Mouse (Mus musculus): ENCODE measurements around the gene Lsp1.
A peak's percentile ranks its signal among the peaks of the same experiment; 100 is the strongest.

Gene Lsp1

DNA sequence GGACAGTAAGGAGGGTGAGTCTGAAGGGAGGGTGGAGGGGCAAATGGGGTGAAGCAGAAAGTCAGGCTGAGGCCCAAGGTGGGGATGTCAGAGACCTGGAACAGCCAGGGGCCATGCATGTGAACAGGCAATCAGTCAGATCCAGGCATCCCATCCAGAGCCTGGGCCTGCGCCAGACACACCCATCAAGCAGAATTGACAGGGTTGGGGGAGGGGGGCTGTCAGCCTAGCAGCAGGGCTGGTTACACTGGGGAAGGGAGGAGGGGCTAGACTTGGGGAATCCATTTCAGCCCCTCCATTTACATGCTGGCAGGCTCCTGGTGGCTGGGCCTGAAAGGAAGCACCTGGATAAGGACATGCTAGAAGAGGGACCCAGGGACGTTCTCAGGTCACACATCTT is 45.3 kb downstream of the Lsp1 start:
- no peak for DNase-seq (ENCODE audit: low spot score in 2 of 2)

DNA sequence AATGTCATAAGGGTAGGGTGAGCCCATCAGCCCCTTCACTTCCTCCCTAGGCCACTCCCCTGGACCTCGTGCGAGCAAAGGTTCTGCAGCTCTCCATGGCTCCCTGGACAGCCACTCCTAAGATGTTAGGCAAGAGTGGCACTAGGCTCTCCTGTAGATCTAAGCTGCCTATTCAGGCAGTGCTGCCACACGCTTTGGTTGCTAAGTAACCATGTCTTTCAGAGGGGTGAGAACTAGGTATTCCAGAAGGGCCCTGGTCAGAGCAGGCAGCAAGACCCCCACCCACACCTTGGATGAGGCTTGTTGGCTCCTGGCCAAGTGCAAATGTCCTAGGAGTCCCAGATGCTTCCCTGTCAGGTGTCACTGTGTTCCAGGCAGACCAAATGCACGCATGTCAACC is 45.9 kb downstream of the Lsp1 start:
- DNase-seq (ENCODE audit: low spot score in 2 of 2) = no peak

DNA sequence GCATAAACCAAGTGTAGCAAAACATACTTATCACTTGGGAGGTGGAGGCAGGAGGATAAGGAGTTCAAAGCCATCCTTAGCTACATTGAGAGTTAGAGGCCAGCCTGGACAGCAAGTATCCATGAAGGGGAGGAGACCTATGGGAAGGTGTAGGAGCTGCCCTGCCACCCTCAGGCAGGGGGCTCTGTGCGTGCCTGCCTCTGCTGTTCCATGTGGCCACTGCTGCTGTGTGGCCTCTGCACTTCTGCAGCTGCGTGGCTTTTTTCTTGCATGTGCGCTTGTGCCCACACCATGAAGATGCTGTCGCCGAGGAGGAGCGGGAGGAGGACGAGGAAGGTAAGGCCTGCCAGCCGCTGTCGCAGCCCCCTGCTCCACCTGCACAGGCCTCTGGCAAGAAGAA is 46.8 kb downstream of the Lsp1 start:
- DNase-seq (ENCODE audit: low spot score in 2 of 2) = no peak

DNA sequence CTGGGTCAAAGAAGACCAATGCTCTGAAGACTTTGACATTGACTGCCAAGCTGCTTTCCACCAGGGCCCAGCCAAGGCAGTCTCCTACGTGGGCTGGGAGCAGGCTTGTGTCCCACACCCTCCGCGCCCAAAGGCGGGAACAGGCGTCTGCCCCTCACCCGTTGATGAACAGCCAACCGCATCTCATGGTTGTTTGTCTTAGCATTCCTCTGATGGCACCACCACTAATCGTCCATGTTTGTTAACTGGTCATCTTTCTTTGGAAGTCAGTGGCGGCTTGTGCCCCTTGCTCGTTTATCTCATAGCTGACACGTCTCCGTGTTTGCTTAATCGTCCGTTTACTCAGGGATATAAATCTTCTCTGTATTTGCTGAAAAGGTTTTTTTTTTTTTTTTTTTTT is 48.9 kb downstream of the Lsp1 start:
- no peak for DNase-seq (ENCODE audit: low spot score in 2 of 2)

DNA sequence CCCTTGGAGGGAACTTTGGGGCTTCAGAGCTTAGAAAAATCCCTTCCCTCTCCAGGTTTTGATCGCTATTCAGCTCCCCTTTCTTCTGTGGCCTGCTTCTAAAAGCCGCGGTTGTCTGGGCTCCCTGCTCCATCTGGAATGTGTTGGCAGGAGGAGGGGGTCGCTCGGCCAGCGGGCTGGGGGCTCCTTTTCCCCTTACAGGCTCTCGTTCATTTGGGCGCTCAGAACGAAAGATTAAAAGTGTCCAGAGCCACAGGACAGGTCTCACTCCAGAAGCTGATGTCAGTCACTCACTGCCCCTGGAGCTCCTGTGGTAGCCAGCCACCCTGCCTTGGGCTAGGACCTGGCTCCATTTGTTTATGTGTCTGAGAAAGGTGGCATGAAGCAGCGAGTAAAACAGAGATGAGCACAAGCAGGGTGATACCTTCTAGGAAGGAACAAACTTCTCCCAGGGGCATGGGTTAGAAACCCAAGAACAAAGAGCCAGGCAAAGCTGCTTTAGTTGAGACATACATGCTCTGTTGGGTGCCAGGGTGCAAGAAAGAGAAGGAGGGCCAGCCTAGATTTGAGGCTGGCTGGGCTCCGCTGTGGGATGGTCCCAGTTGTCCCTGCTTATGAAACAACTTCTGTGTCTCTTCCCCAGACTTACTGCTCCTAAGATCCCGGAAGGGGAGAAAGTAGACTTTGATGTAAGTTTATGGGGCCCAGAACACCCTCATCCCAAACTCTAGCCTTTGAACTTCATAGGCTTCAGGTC is 49.6 kb downstream of the Lsp1 start:
- no peak for DNase-seq (ENCODE audit: low spot score in 2 of 2)

DNA sequence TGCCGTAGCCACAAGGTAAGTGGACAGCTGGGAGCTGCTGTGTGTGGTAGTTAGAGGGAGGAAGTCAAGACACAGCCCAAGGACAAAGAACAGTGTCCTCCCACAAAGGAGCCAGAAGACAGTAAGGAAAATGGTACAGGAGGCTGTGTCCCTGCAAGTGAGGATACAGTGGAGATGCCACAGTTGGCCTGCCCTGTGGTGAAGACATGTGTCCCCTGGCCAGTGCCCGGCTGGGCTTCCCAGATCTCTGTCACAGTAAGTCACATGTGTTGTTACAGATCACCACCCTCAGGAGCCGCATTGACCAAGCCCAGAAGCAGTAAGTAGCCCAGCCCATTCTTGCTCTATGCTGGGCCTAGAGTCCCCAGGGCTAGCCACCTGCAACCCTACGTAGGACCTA is 53.4 kb downstream of the Lsp1 start:
- no peak for DNase-seq (ENCODE audit: low spot score in 2 of 2)

DNA sequence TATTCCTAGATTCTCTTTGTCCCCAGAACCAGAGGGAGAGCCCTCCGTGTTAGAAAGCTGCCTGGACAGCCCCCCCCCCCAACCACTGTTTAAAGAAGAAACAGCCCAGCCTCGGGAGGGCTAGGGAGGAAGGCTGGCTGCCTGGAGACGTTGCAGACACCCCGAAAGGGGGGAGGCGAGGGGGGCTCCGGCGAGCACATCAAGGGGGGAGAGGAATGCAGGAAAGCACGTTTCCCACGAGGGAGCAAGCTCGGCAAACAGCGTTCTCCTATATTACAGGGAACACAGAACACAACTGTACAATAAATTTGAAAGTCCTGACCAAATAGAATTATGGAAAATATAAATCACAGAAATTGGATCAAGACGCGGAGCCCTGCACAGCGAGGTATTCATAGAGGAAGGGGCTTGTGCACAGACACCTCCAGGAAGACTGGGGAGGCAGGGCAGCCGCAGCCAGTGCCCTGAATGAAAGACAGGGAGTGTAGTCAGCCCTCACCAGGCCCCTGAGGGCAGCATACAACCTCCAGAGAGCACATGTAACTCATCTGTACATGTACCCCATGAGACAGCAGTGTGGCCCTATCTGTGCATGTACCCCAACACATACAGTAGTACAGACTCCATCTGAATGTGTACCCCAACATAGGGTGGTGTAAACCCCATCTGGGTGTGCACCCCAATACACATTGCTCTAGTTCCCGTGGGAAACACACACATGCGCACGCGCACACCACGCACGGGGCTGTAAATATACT is 55.8 kb downstream of the Lsp1 start:
- DNase-seq (ENCODE audit: low spot score in 2 of 2) = no peak

DNA sequence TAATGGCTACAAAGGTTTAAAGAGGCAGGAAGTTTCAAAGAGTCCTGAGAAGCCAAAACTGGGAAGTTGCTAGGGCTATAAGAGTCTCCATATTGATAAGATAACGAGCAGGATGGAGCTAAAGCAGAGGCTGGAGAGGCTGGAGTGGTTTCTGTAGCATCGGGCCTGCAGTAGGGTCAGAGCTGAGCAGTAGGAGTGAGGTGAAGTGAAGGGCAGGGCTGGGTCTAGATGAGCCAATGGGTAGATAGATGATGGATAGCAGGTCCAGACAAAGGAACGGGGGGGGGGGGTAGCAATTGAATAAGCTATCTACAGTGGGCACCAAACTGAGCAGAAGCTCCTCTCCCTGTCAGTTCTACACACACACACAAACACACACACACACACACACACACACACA is 56.9 kb downstream of the Lsp1 start:
- DNase-seq (ENCODE audit: low spot score in 2 of 2) = no peak

DNA sequence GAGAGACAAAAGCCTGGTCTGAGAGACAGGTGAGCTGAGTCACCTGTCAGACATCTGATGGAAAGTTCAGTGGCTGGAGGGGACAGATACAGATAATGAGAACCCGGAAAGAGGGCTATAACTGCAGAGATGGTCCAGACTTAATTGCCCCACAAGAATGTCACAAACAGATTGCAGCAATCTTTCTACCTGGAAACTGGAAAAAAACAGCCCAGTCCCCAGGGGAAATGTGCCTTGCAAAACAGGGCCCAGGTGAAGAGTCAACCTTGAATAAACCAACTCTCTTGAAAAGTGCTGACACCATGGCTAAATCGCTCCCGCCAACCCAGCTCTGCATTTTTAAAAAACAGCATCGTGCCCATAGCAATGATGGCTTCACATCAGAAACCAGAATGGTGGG is 59.7 kb downstream of the Lsp1 start:
- DNase-seq (ENCODE audit: low spot score in 2 of 2) = no peak

DNA sequence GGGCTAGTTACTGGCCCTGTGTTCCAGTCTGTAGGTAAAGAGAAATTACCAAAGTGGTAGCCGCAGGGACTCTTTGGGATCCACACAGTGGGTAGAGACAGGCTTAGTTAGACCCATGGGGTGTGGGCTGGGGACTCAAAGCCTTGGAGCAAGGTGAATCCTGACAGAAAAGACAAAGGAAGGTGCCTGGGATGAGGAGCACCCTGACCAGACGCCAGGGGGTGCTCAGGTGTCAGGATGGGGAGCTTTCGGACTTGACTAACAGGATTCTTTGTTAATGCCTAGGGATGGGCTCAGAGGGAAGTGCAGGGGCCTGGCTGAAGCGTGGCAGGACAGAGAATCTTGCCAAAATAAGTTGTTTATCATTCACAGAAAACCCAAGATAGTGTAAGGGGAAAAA is 61.7 kb downstream of the Lsp1 start:
- DNase-seq (ENCODE audit: low spot score in 2 of 2) = no peak

DNA sequence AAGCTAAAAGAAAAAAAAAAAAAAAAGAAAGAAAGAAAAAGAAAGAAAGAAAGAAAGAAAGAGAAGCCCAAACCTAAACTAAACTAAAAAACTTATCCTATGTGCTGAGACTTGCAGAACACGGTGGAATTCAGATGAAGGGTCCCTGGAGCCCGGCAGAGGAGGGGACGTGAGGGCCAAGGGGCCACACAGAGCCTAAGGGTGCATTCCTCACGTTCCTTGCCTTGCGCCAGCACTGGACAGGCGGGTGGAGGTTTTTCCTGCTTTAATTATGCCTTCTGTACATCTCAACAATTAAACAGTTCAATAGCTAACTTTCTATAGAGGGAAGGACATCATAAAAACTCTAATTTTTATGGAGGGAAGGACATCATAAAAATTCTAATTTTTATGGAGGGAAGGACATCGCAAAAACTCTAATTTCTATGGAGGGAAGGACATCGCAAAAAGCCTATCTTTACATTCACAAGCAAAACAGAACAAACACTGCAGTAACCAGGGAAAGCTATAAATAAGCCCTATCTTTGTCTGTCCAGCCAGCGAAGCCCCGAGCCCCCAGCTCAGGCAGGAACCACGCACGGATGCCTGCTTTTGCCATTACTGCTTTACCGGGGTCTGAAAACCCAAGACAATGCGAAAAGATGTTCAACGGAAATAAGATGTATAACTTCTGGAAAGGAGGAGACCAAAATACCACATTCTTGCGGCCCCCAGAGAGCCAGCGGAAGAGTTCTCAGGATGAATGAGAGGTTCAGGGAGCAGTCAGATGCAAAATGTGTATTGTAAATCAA is 62.8 kb downstream of the Lsp1 start:
- DNase-seq (ENCODE audit: low spot score in 2 of 2) = no peak

DNA sequence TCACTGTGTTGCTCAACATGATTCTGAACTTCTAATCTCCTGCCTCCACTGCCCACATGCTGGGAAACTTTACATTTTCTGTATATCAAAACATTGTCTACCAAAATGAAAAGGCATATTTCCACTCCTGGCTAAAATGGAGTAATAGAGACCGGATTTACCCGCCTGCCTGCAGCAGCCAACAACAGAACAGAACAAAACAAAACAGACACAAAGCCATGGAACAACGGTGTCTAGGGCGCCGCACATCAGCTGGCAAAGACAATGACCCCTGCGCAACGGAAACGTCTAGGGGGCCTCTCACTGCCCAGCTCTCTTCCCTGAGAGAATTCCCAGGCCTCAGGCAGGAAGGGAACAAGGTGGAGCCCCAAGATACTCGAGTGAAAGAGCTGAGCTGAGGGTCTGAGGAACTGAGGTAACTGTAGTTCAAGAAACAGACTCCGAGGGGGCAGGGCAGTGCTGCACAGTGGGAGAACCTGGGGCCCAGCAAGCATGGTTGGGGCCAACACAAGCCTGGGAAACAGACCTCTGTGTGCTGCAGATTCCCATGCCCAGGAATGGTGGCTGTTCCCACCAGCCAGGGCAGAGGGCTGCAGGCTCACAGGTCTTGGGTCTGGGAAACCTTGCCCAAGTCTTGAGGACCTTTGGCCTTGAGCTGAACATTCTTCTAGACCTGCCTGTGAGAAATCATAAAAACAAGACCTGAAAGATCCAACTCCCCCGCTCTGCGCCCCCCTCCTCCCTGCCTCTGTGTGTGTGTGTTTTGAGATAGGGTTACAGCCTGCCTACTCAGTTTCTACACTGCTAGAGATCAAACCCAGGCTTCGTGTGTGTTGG is 65.0 kb downstream of the Lsp1 start:
- no peak for DNase-seq (ENCODE audit: low spot score in 2 of 2)

DNA sequence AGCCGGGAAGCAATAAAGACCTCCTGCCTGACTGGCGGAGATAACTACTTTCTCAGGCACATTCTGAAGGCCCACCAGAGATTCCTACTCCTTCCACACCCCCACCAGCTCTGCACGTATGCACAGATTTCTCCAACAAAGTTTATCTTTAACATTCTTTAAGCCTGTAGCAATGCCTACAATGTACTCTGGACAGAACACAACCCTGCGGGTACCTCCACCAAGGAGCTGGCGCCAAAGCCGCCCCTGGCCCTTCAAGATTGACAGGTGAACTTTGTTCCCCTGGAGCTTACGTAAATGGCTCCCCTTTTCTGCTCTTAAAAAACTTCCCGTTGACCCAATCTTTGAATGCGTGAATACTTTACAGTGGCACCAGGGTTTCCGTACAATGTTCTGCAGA is 68.7 kb downstream of the Lsp1 start:
- DNase-seq (ENCODE audit: low spot score in 2 of 2) = no peak

DNA sequence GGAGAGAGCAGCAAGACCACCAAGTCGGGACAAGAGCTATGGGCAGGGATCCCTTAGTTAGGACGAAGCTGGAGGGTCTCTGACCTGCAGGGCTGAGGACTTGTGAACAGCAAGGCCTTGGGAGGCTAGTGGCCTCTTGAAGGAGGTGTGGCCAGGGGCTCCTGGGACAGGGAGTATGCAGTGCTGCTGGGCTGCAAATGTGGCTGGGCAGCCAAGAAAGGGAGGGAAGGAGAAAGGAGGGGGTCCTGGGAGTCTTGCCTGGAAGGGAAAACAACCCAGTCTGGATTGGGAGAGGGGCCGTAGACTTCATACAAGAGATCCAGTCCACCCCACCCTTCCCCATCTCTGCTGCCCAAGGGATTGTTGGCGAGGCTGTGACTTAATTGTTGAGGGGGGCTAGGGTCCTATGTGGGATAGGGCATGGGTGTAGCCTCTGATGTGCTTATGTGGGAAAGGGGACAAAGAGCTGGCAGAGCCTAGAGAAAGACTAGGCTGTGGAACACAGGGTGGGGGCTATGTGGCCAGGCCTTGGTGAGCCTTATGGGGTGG is 71.4 kb downstream of the Lsp1 start:
- DNase-seq (ENCODE audit: low spot score in 2 of 2) = no peak

DNA sequence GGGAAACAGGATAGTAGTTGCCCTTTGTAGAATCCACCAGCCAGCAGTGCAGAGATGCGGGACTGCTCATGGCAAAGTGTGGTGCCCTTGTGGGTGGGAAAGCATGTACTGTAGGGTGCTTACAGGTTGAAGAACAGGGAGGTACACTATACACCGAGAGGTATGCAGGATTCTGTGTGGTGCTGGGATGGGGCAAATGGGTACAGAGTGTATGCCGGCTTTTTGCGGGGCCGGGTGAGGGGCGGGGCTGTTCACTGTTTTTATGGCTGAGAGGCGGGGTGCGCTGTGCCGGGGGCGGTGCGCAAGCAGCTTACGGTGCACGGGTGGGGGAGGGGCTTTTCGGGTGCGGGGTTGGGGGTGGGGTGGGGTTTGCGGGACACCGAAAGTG is 72.1 kb downstream of the Lsp1 start, which contains the start of gene Mrpl23:
TSS of gene Mrpl23 (plus strand) at position 16 of the 388 bp plus-strand sequence.
- no peak for DNase-seq (ENCODE audit: low spot score in 2 of 2)

DNA sequence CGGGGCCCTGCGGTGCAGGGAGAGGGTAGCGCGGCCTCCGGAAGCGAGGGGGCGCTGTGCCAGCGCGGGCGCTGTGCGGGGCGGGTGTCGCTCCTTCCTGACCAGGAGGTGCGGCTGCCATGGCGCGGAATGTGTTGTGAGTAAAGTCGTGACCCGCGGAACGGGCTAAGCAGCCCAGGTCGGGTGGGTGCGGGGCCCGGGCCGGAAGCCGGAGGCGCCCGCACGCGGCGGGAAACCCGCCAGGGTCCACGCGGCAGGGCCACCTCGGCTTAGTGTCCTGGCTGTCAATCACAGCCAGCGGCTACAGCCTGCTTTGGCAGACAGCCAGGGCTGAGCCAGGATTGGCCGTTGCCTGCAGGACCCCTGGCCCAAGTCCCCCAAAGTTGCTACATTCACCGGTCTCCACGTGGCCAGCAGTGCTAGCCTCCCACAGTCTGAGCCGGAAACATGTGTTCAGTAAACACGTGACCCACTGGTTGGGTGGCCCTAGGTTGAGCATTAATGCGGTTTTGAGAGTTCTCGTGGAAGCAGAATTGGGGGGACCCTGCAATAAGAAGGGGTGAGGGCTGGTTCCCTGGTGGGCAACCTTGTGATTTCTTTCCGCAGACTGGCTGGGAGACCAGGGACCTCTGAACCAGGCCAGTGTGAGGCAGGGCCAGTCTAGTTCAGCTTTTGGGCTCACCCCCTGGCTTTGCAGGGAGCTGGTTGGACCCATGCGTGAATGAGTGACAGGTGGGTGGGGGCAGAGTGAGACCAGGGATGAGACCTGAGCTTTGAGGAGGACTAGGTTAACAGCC is 72.6 kb downstream of the Lsp1 start:
- peak; percentile 80 to 82 for DNase-seq (ENCODE audit: low spot score in 2 of 2)

DNA sequence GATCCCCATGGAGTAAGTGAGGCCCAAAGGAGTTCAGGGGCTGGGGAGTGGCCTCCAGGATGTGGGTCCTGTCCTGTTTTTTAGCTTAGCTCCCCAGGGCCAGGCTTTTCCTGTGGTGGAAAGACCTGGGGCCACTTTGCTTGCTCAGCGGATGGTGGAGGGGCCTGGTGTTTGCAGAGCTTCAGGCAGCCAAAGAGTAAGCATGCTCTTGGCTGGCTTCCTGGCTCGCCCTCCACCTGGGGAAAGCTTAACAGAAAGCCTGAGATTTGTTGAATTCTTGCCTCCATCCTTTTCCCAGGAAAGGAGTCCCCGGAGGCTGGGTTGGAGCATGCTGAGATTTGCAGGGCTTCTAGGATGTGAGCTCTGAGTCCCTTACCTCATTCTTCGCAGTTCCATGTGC is 74.5 kb downstream of the Lsp1 start:
- DNase-seq (ENCODE audit: low spot score in 2 of 2) = no peak

DNA sequence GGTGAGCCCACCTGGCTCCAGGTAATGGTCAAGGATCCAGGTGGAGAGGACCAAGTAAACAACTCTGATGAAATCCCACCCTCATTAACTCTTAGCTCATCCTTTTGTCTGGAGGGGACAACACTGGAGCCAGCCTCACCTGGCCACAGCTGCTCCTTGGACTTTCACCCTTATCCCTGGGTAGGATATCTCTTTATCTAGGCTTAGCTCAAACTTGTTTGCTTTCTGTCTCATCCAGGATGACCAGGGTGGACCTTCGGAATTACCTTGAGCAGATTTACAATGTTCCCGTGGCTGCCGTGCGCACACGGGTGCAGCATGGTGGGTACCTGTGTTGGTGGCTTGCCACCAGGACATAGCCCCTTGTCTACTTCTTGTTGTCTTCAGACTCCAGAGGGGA is 75.2 kb downstream of the Lsp1 start:
- no peak for DNase-seq (ENCODE audit: low spot score in 2 of 2)

DNA sequence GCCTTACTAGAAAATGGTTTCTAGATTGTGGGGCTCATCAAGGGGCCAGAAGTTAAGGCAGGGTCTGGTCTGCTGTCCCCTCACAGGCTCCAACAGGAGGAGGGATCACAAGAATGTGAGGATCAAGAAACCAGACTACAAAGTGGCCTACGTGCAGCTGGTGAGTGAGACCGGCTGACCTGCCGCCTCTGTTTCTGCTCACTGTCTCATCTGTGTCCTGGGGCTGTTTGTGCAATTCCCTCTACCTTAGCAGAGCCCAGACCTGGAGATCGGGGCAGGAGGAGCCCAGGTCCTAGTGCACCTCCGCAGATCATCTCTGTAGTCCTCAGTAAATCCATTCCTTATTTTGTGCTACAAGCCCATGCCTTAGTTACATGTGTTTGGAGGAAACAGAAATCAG is 76.6 kb downstream of the Lsp1 start:
- no peak for DNase-seq (ENCODE audit: low spot score in 2 of 2)

DNA sequence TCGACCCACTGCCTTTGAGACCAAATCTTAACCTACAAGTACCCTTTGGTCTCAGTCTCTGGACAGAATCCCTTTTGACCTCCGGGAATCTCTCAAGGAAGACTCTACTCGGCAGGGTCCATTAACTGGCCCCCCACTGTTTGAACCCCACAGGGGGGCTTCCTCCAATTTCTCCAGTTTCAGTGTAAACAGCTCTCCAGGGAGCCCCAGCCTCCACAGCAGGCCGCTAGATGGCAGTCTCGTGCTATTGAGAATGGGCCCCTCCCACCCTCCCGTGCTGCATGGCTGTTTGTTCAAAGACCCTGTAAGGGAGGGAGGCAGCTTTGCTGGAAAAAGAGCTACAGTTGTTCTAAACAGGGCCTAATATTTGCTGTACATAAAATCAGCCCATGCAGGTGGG is 77.3 kb downstream of the Lsp1 start:
- peak; percentile 40 to 41 for DNase-seq (ENCODE audit: low spot score in 2 of 2)

DNA sequence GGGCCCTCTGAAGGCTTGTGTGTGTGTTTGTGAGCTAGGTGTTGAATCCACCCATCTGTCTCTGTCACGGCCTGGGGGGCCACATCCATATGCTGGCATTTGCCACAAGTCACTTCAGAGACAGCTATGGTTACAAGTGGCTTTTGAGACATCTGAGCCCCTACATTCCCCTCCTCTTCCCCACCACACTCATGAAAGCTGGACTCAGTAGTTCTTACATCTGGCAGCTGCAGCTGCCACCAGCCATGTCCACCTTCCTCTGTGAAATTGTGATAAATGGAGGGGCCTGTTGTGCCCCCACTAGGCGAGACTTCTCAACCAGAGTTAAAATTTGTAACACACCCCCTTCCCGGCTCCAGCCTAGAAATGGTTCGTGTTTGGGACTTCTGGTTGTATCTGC is 77.7 kb downstream of the Lsp1 start:
- DNase-seq (ENCODE audit: low spot score in 2 of 2) = no peak

Data from frontal cortex, postnatal 25 days (tissue).